Mouse (Mus musculus): ENCODE measurements around the gene Rdh19.
"Not testable (repeated sequence)": the region's sequence is repeated elsewhere in the genome, so short reads cannot be mapped to it uniquely, and the experiment has no call there.

The Rdh19 gene

GRCm38 (mm10) chr10:127849628-127850027 lies at the start of gene Rdh19:
Gene Rdh19 (plus strand): TSS chr10:127849928.
- no peak for DNase-seq (ENCODE audit: low spot score in 2 of 2)

DNA sequence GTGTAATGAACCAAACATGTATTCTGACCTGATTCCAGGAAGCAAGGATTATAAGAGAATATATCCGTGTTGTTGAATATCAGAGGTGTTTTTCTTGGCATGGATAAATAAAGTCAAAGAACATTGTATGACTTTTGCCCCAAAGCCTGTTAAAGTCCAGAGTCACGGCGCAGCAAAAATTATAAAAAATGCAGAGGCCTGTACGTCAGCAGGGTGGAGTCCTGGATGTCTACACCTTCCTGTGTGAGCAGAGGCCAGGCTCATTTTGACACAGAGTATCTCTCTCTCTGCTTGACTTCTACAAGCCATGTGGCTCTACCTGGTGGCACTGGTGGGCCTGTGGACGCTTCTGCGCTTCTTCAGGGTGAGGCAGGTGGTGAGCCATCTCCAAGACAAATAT lies 48.8 kb upstream of the Rdh19 start, which contains the start of gene Rdh16:
TSS of gene Rdh16 (plus strand) at position 262 of the 400 bp plus-strand sequence.
- no peak for DNase-seq (ENCODE audit: low spot score in 2 of 2)

DNA sequence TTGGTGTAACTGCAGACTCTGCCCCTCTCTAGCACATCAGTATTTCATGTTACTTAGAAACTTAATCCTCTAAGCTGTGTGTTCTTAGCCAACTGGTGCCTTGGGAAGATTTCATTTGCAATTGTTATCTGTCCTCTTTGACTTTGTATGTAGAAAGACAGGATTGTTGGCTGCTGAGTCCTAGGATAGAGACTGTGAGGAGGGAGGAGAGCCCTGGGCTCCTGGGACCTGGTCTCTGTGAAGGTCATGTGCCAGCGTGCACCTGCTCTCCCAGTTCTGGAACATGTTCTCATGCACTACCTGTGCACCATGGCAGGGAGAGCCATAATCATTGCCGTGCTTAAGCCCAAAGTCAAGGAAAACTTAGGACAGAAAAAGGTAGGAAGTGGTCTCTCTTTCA lies 48.1 kb upstream of the Rdh19 start:
- no peak for DNase-seq (ENCODE audit: low spot score in 2 of 2)

DNA sequence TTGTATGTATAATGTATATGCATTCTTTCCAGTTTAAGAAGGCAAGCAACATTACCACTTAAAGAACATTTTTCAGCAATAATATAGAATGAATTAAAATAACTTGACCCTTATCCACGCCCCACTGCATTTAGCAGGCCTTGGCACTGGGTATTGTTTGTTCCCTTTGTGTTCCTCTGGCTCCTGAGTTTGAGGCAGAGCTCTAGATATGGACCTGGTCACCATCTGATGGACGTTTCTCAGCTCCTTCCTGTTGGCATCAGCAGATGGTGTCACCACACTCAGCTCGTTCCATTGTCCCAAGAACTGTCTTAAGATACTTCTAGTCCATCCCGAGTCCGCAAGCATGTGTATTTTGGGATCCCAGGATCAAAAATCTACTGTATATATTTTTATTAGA lies 47.5 kb upstream of the Rdh19 start:
- no peak for DNase-seq (ENCODE audit: low spot score in 2 of 2)

DNA sequence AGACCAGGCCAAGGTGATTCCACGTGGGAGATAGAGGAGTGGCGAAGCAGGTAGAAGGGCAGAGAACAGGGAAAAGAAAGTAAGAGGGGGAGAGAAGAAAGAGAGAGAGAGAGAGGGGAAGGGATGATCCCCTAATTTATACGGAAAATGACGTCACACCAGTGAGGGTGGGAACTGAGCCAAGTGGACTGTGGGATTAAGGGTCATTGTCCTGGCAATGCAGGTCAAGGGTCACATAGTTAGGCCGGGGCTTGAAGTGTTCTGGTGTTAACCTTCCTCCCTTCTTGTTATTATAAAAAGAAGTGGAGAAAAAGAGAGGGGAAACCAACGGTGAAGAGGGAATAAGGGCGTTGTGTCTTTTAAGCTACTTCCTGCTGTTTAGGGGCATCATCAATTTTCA lies 45.3 kb upstream of the Rdh19 start:
- DNase-seq (ENCODE audit: low spot score in 2 of 2) = no peak

- no peak for DNase-seq (ENCODE audit: low spot score in 2 of 2)
Observed at GRCm38 (mm10) chr10:127815888-127816287, 33.8 kb upstream of the Rdh19 start.

- DNase-seq (ENCODE audit: low spot score in 2 of 2) = not testable (repeated sequence)
Observed at GRCm38 (mm10) chr10:127817268-127817910, 32.3 kb upstream of the Rdh19 start.

DNA sequence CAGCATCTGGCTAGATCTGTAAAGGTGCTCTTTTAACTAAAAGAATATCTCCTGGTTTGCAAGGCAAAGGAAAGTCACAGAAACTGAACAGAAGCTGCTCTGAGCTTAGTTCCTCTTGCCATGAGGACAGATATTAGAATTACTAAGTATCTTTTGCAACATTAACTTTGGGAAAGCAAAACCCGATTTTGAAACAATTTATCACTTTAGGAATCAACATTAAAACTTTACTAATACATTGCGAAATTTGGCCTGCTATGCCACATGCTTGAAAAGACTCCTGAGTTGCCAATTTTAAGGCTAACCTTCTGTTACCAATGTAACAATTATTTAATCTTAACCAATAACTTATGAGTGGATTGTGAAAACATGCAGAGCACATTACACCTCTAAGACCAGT lies 27.9 kb upstream of the Rdh19 start:
- not testable (repeated sequence) for DNase-seq (ENCODE audit: low spot score in 2 of 2)

- no peak for DNase-seq (ENCODE audit: low spot score in 2 of 2)
Observed at GRCm38 (mm10) chr10:127825386-127825785, 24.3 kb upstream of the Rdh19 start.

DNA sequence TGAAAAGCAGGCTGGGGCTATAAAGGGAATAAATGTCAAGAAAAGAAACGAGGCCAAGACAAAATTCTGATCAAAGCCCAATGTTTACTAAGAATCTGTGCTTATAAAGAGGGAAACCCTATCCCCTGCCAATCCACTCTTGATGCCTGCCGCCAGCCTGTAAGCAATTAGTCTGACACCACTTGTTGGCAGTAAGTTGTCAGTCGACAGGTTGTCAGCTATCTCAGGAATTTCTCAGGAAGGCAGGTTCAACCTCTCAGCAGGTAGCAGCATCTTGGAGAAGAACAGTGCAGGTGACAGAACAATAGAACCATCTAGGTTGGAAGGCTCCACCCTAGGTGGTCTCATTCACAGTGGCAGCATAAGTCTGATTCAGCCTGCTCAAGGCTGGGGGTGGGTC lies 20.6 kb upstream of the Rdh19 start:
- DNase-seq (ENCODE audit: low spot score in 2 of 2) = no peak

GRCm38 (mm10) chr10:127834186-127834585 lies 15.5 kb upstream of the Rdh19 start:
- not testable (repeated sequence) for DNase-seq (ENCODE audit: low spot score in 2 of 2)

GRCm38 (mm10) chr10:127835292-127835691 lies 14.4 kb upstream of the Rdh19 start:
- DNase-seq (ENCODE audit: low spot score in 2 of 2) = no peak

DNA sequence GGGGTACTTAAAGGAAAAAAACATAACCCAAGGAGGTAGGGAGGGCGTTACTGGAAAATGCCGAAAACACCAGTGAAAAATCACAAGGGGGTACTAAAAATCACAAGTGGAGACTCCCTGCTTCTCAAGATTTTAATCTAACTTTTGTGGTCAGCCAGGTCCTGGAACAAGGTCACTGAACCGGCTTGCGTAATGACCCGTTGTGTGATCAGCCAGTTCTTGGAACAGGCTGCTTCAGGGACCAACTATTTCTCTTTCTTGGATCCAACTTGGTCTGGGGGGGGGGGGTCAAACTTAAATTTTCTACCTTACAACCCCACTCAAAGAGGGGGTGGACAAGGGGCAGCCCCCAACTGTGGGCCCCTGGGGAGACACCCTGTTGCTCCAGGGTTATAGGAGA lies 11.9 kb upstream of the Rdh19 start:
- DNase-seq (ENCODE audit: low spot score in 2 of 2) = not testable (repeated sequence)

DNA sequence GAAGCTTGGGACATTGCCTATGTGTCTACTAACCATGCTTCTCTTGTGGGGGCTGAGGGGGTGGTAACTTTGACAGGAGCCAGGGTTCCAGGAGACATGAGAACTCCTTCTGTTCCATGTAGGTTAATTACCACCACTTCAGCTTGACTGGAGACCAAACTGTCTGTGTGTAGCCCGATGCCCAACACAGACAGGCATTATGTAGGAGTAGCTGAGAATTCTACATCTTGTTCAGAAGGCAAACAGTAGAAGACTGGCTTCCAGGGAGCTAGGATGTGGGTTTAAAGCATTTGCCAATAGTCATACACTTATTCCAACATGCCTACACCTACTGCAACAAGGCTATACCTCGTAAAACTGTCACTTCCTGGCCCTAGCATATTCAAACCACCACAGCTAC lies 11.2 kb upstream of the Rdh19 start:
- DNase-seq (ENCODE audit: low spot score in 2 of 2) = peak; percentile 5 to 18

DNA sequence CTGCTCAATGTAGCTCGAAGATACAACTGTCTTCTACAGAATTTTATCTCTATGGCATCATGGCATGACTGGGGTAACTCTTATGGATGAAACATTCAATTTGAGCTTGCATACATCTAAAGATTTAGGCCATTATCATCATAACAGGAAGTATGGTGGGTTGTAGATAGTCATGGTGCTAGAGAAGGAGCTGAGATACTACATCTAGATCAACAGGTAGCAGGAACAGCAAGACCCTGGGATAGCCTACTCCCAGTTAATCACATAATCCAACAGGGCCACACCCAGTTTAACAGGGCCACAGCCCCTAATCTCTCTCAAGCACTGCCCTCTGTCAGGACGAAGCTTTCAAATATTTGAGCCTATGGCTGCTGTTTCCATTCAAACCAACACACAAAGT lies 9.0 kb upstream of the Rdh19 start:
- no peak for DNase-seq (ENCODE audit: low spot score in 2 of 2)

DNA sequence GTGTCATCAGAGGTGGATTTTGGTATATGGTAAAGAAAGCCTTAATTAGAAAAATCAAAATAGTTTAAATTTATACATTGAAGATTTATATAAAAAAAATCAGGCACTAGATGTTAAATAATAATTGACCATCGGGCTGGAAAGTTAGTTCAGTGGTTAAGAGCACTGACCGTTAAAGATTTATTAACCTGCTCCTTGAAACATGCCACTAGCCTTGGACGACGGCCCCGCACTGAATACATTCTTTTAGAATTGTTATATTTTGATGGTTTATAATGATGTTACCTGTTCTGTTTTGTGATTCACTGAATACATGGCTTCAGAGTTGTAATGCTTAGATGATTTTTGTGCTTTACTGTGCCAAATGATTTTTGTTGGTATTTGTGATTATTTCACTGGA lies 3.8 kb upstream of the Rdh19 start:
- DNase-seq (ENCODE audit: low spot score in 2 of 2) = not testable (repeated sequence)

GRCm38 (mm10) chr10:127848089-127848488 lies 1.6 kb upstream of the Rdh19 start:
- DNase-seq (ENCODE audit: low spot score in 2 of 2) = no peak

DNA sequence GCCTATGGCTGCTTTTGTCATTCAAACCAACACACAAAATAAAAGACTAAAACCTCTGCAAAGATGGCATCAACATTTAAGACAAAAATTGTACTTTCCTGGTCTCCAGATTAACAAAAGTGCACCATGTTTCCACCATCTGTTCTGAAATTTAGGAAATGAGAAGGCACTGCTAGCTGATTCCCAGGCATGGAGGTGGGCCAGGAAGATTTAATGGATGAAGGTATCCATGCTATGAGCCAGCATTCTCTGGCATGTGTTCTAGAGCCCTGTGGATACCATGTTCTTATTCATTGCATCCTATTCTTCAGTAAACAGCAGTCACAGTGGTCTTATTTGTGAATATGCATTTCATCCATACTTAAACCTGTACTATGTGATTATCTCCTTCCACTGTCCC lies 6.6 kb downstream of the Rdh19 start:
- no peak for DNase-seq (ENCODE audit: low spot score in 2 of 2)

GRCm38 (mm10) chr10:127864931-127865330 lies 15.2 kb downstream of the Rdh19 start:
- DNase-seq (ENCODE audit: low spot score in 2 of 2) = no peak

DNA sequence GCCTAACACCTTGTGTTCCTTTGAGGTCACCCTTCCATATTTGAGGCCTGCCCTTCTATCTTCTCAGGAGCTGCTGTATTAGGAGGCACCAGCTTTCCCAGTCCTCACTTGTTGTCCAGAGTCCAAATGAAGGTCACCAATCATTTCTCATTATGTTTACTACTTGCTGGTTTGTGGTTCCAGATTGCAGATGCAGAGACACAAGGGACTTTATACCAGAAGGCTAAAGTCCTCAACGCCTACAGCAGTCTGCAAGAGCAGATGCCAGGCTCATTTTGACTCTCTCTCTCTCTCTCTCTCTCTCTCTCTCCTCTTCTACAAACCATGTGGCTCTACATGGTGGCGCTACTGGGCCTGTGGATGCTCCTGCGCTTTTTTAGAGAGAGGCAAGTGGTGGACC lies 16.5 kb downstream of the Rdh19 start, which contains the start of gene Rdh16f2:
TSS of gene Rdh16f2 (plus strand) at position 243 of the 400 bp plus-strand sequence.
- no peak for DNase-seq (ENCODE audit: low spot score in 2 of 2)

DNA sequence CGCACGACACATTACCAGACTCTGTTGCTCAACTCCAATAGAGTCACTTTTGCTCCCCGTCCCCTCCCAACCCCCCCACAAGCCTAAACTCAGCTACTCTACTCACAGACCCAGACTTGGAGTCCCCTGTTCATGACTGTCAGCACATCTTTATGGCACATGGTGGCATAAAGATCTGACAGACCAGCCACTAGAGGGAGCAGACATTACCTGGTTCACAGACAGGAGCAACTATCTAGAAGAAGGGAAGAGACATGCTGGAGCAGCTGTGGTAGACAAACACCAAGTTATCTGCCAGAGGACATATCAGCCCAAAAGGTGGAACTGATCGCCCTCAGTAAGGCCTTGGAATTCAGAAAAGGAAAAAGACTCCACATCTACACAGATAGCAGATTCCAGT lies 22.8 kb downstream of the Rdh19 start:
- peak in 1 of 2 experiments; percentile 7 for DNase-seq (ENCODE audit: low spot score in 2 of 2)

DNA sequence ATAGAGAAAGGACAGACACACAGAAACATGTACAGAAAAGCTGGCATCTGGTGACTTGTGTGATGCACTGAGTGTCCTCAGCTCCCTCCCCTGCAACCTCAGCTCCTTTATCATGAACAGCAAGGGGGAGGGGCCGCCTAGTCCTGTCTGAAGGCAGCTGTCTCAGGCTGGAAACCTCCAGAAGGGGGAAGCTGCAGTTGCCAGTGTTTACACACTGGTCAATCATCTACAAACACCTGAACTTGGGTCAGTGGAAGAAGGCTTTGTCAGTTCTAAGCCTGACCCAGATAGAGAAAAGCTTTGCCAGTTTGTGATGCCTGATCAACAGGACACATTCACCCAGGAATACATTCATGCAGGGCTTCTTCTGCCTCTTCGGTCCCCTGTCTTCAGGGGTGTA lies 28.0 kb downstream of the Rdh19 start:
- no peak for DNase-seq (ENCODE audit: low spot score in 2 of 2)

DNA sequence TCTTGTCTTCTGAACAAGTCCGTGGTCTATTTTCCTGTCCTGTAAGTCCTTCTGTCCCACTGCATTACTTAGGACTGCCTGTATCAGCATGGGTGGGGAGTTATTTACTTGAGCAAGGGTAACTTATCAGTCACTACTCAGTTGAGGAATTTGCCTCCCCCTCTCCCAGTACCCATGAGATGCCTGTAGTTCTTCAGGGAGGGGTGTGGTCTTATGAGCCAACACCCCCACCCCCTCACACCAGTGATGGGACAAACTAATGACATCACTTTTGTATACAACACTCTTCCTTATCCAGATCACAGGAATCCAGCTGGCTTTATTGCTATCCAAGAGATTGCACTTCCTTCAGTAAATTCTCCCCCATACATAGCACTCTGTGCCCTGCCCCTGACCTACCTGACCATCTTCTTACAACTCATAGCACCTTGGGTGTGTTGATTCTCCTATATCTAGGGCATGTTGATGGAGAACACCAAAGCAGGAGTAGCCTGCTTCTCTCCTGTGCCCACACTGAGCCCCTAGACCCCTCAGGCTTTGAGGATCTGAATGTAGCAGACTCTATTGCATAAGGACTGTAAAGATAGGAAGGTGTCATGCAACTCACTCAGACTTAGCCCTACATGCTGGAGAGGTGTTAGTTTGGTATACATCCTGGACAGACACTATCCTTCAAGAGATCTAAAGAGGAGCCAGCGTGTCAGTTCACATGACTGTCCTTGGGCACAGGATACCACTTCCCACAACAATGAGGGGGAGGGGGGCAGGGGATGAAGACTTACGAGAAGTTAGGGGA lies 28.7 kb downstream of the Rdh19 start:
- no peak for DNase-seq (ENCODE audit: low spot score in 2 of 2)

Measured in left cerebral cortex, adult 9 months (tissue).